Mouse (Mus musculus) forebrain, embryonic 13.5 days (tissue): ENCODE measurements around the gene Slc38a2. TPM values are rescaled to one million over a fixed set of nuclear protein-coding genes. Genes with fewer than 3 reads are reported as not detected.

Experiments used
- ATAC-seq: fragments of 200-750 bp; cut with Nextera tagmentation; 2 replicates; pipeline ENCODE4 v1.8.0; 2017
- H3K27ac ChIP-seq: fragments of 300-500 bp; sonication (generic); 2 replicates; pipeline ENCODE4 v1.5.1; 2015; ENCODE audit warnings: inconsistent platforms, mild to moderate bottlenecking, moderate library complexity
- H3K27me3 ChIP-seq: fragments of 300-500 bp; sonication (generic); 2 replicates; pipeline ENCODE4 v1.6.1; 2015; ENCODE audit warnings: mild to moderate bottlenecking, inconsistent platforms
- H3K36me3 ChIP-seq: fragments of 300-500 bp; sonication (generic); 2 replicates; pipeline ENCODE4 v1.6.1; 2015; ENCODE audit warnings: mild to moderate bottlenecking, inconsistent platforms; ENCODE audit not compliant: poor library complexity, severe bottlenecking
- H3K4me1 ChIP-seq: fragments of 300-500 bp; sonication (generic); 2 replicates; pipeline ENCODE4 v1.6.1; 2015; ENCODE audit warnings: inconsistent platforms
- H3K4me2 ChIP-seq: fragments of 300-500 bp; sonication (generic); 2 replicates; pipeline ENCODE4 v1.6.1; 2015; ENCODE audit warnings: inconsistent platforms, mild to moderate bottlenecking, moderate library complexity
- H3K4me3 ChIP-seq: fragments of 300-500 bp; sonication (generic); 2 replicates; pipeline ENCODE4 v1.5.1; 2015; ENCODE audit warnings: mild to moderate bottlenecking, inconsistent platforms
- H3K9ac ChIP-seq: fragments of 300-500 bp; sonication (generic); 2 replicates; pipeline ENCODE4 v1.6.1; 2015; ENCODE audit warnings: mild to moderate bottlenecking, inconsistent platforms
- H3K9me3 ChIP-seq: fragments of 300-500 bp; sonication (generic); replicated peaks from 2 replicates; pipeline ENCODE4 v1.6.1; 2016; ENCODE audit warnings: inconsistent platforms
- WGBS: fragments of 180-500 bp; shearing (Covaris S2); methylation state at CpG from one replicate; pipeline ENCODE4 v1.1.7; 2015; 5-methylcytosine and 5-hydroxymethylcytosine counted together
- polyA plus RNA-seq: library from polyadenylated mRNA; unstranded; fragments of >200 nt; fragmentation: Nextera tagmentation; extraction: Ambion mirVana; gene quantifications from 2 replicates; pipeline ENCODE4 v1.2.1, GENCODE M21; 2015

Gene Slc38a2
- polyA plus RNA-seq, 1 experiment from 2014 or later = 148 TPM

- H3K27ac ChIP-seq = no peak overlapping the region
- peaks cover 17% of the 10 kb centered on the region for H3K4me1 ChIP-seq
- H3K9ac ChIP-seq = no peak overlapping the region
- 95% methylated on average over 13 of the region's 13 CpGs for WGBS
- H3K4me2 ChIP-seq = no peak overlapping the region
- no peaks in the 10 kb centered on the region for H3K9me3 ChIP-seq
- ATAC-seq = no peak
- H3K27me3 ChIP-seq = no peaks in the 10 kb centered on the region
- H3K4me3 ChIP-seq = no peak overlapping the region
- H3K36me3 ChIP-seq = peaks cover 89% of the 10 kb centered on the region
These were observed 8.7 kb downstream of the Slc38a2 start for GRCm38 (mm10) chr15:96690829-96691228.

GRCm38 (mm10) chr15:96689919-96690318 lies 9.6 kb downstream of the Slc38a2 start:
- Histone ChIP-seq H3K27ac (no peak overlapping the region), H3K4me3 (no peak overlapping the region), H3K27me3 (no peaks in the 10 kb centered on the region), H3K4me2 (no peak overlapping the region), H3K9me3 (no peaks in the 10 kb centered on the region), H3K4me1 (peaks cover 8% of the 10 kb centered on the region; the same call in 1 of the 2 replicates), H3K9ac (no peak overlapping the region), H3K36me3 (peaks cover 79% of the 10 kb centered on the region)
- 88% methylated on average over 9 of the region's 9 CpGs for WGBS
- no peak for ATAC-seq

GRCm38 (mm10) chr15:96688784-96689318 lies 10.7 kb downstream of the Slc38a2 start:
- Histone ChIP-seq H3K9ac (no peak overlapping the region), H3K4me3 (no peak overlapping the region), H3K4me1 (no peaks in the 10 kb centered on the region; the same call in 1 of the 2 replicates), H3K9me3 (no peaks in the 10 kb centered on the region), H3K27me3 (no peaks in the 10 kb centered on the region), H3K4me2 (no peak overlapping the region), H3K27ac (no peak overlapping the region), H3K36me3 (peaks cover 69% of the 10 kb centered on the region)
- 81% methylated on average over 12 of the region's 12 CpGs for WGBS
- no peak for ATAC-seq

- no peak overlapping the region for H3K4me2 ChIP-seq
- ATAC-seq = no peak
- 82% methylated on average over 6 of the region's 6 CpGs for WGBS
- no peak overlapping the region for H3K9ac ChIP-seq
- no peak overlapping the region for H3K4me3 ChIP-seq
- no peaks in the 10 kb centered on the region for H3K9me3 ChIP-seq
- H3K27me3 ChIP-seq = no peaks in the 10 kb centered on the region
- no peaks in the 10 kb centered on the region; the same call in 1 of the 2 replicates for H3K4me1 ChIP-seq
- peaks cover 61% of the 10 kb centered on the region for H3K36me3 ChIP-seq
- no peak overlapping the region for H3K27ac ChIP-seq
These were observed 11.5 kb downstream of the Slc38a2 start for GRCm38 (mm10) chr15:96688036-96688435.

- Histone ChIP-seq H3K9me3 (no peaks in the 10 kb centered on the region), H3K27me3 (no peaks in the 10 kb centered on the region), H3K36me3 (peaks cover 54% of the 10 kb centered on the region), H3K4me1 (no peaks in the 10 kb centered on the region; the same call in 1 of the 2 replicates), H3K9ac (no peak overlapping the region), H3K4me3 (no peak overlapping the region), H3K27ac (no peak overlapping the region), H3K4me2 (no peak overlapping the region)
- no peak; the same call in 1 of the 2 replicates for ATAC-seq
- 80% methylated on average over 1 of the region's 1 CpGs for WGBS
These were observed 12.2 kb downstream of the Slc38a2 start for GRCm38 (mm10) chr15:96687366-96687765.

GRCm38 (mm10) chr15:96686201-96687159 lies 13.1 kb downstream of the Slc38a2 start:
- Histone ChIP-seq H3K36me3 (peaks cover 45% of the 10 kb centered on the region), H3K4me2 (no peak overlapping the region), H3K4me3 (no peak overlapping the region), H3K4me1 (no peaks in the 10 kb centered on the region; the same call in 1 of the 2 replicates), H3K27ac (no peak overlapping the region), H3K27me3 (no peaks in the 10 kb centered on the region), H3K9me3 (no peaks in the 10 kb centered on the region), H3K9ac (no peak overlapping the region)
- WGBS = 85% methylated on average over 9 of the region's 9 CpGs
- no peak; the same call in 1 of the 2 replicates for ATAC-seq

GRCm38 (mm10) chr15:96685273-96685672 lies 14.3 kb downstream of the Slc38a2 start:
- Histone ChIP-seq H3K36me3 (peaks cover 33% of the 10 kb centered on the region), H3K4me2 (no peak overlapping the region), H3K4me1 (no peaks in the 10 kb centered on the region; the same call in 1 of the 2 replicates), H3K9ac (no peak overlapping the region), H3K27ac (no peak overlapping the region), H3K4me3 (no peak overlapping the region), H3K9me3 (no peaks in the 10 kb centered on the region), H3K27me3 (no peaks in the 10 kb centered on the region)
- 69% methylated on average over 6 of the region's 6 CpGs for WGBS
- no peak for ATAC-seq

GRCm38 (mm10) chr15:96684132-96684830 lies 15.2 kb downstream of the Slc38a2 start:
- Histone ChIP-seq H3K9me3 (no peaks in the 10 kb centered on the region), H3K4me3 (no peak overlapping the region), H3K27me3 (no peaks in the 10 kb centered on the region), H3K4me2 (no peak overlapping the region), H3K36me3 (peaks cover 25% of the 10 kb centered on the region), H3K9ac (no peak overlapping the region), H3K4me1 (no peaks in the 10 kb centered on the region; the same call in 1 of the 2 replicates), H3K27ac (no peak overlapping the region)
- 52% methylated on average over 11 of the region's 11 CpGs for WGBS
- no peak for ATAC-seq

GRCm38 (mm10) chr15:96678871-96679773 lies 20.4 kb downstream of the Slc38a2 start:
- 74% methylated on average over 19 of the region's 19 CpGs for whole genome bisulfite sequencing
- Histone ChIP-seq H3K36me3 (no peaks in the 10 kb centered on the region), H3K4me3 (no peak overlapping the region), H3K27ac (no peak overlapping the region), H3K4me1 (0 out of 2 replicates have a peak, but pooled peaks cover 6% of the 10 kb centered on the region), H3K27me3 (no peaks in the 10 kb centered on the region), H3K9ac (no peak overlapping the region), H3K4me2 (no peak overlapping the region), H3K9me3 (no peaks in the 10 kb centered on the region)
- no peak for ATAC-seq

GRCm38 (mm10) chr15:96676518-96676917 lies 23.0 kb downstream of the Slc38a2 start:
- no peaks in the 10 kb centered on the region for H3K36me3 ChIP-seq
- 0 out of 2 replicates have a peak, but pooled peaks cover 6% of the 10 kb centered on the region for H3K4me1 ChIP-seq
- WGBS = 59% methylated on average over 10 of the region's 10 CpGs
- H3K9me3 ChIP-seq = no peaks in the 10 kb centered on the region
- H3K27me3 ChIP-seq = no peaks in the 10 kb centered on the region
- no peak overlapping the region for H3K4me2 ChIP-seq
- no peak for ATAC-seq
- H3K9ac ChIP-seq = no peak overlapping the region
- H3K27ac ChIP-seq = no peak overlapping the region
- H3K4me3 ChIP-seq = no peak overlapping the region

- Histone ChIP-seq H3K36me3 (no peaks in the 10 kb centered on the region), H3K4me3 (no peak overlapping the region), H3K9me3 (no peaks in the 10 kb centered on the region), H3K9ac (no peak overlapping the region), H3K27ac (no peak overlapping the region), H3K27me3 (no peaks in the 10 kb centered on the region), H3K4me1 (0 out of 2 replicates have a peak, but pooled peaks cover 6% of the 10 kb centered on the region), H3K4me2 (no peak overlapping the region)
- WGBS = 79% methylated on average over 15 of the region's 15 CpGs
- no peak for ATAC-seq
These were observed 23.8 kb downstream of the Slc38a2 start for GRCm38 (mm10) chr15:96675744-96676143.
